Mouse (Mus musculus): Measurements from ENCODE around the gene Ddx51. TPM values are rescaled to one million over a fixed set of nuclear protein-coding genes. Genes with fewer than 3 reads are reported as not detected.

Gene Ddx51
- 4.5 and 5.0 TPM in 2 replicates for polyA plus RNA-seq (2012; rRNA removed)

DNA sequence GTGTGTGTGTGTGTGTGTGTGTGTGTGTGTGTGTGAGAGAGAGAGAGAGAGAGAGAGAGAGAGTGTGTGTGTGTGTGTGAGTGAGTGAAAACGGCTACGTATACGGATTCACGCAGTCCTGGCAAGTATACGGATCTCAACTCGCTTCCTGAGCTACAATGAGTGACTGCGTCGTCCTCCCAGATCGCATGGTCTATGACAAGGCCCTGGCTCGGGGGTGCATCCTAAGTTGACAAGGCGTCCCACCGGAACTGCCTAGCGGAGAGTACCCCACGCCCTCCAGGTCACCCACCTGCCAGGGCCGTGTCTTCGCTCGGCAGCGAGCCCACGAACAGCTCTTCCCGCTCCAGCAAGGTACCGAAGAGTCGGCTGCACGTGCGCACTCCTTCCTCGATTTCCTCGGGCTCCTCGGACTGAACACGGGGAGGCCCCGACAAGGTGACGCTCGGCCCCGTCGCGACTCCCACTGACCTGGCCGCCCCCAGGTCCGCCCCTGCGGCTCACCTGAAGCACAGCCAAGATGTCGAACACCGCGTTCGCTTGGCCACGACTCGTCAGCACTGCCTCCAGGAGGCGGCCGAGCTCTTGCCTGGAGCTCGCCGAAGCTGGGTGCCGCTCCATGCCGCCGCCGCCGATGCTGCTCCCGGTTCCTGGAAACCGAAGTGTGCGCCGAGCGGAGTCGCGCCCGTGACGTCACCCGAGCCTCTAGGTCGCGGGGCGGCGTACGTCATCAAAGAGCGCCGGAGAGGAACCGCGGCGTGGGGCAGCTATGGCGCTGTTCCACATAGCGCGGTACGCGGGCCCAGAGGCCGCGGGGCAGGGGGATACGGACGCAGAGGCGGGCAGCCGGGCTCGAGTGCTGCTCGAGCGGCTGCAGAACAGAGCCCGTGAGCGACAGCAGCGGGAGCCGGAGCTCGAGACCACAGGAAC, at the start of gene Ddx51, which contains the start of gene Noc4l:
Ddx51 (plus strand) TSS at position 733 of the 930 bp plus-strand sequence.
Noc4l (minus strand) TSS at position 699 of the 930 bp plus-strand sequence.

Other genes starting within 250 kb of the Ddx51 start
- 59.1 and 96.9 TPM in 2 replicates for gene Fbrsl1, start 204.9 kb upstream of the Ddx51 start, polyA plus RNA-seq (2012; rRNA removed)
- 0.16 and 0.29 TPM in 2 replicates for gene Galnt9, start 109.1 kb upstream of the Ddx51 start, polyA plus RNA-seq (2012; rRNA removed)
- gene Noc4l, start within 50 bp of the Ddx51 start, polyA plus RNA-seq (2012; rRNA removed): 24.1 and 34.4 TPM in 2 replicates
- 19.3 and 25.2 TPM in 2 replicates for gene Ep400, start 117.3 kb downstream of the Ddx51 start, polyA plus RNA-seq (2012; rRNA removed)
- gene Pus1, start 127.2 kb downstream of the Ddx51 start, polyA plus RNA-seq (2012; rRNA removed): 10.5 and 11.8 TPM in 2 replicates
- 25.2 and 39.0 TPM in 2 replicates for gene Ulk1, start 156.6 kb downstream of the Ddx51 start, polyA plus RNA-seq (2012; rRNA removed)
- gene Hscb, start 186.3 kb downstream of the Ddx51 start, polyA plus RNA-seq (2012; rRNA removed): 5.8 and 9.0 TPM in 2 replicates
- 3.1 and 3.3 TPM in 2 replicates for gene Chek2, start 186.5 kb downstream of the Ddx51 start, polyA plus RNA-seq (2012; rRNA removed)
- gene Ttc28, start 226.4 kb downstream of the Ddx51 start, polyA plus RNA-seq (2012; rRNA removed): 1.9 and 2.4 TPM in 2 replicates